Mouse (Mus musculus): ENCODE measurements around the gene Rbm34. TPM values are rescaled to one million over a fixed set of nuclear protein-coding genes. Genes with fewer than 3 reads are reported as not detected.

Gene Rbm34
- polyA plus RNA-seq, 1 experiment: 55.0 TPM

- H3K4me1 ChIP-seq (ENCODE audit: control insufficient read depth, insufficient read depth, low read length): peaks cover 1% of the 10 kb centered on the region
These were observed 4.8 kb upstream of the Rbm34 start for GRCm38 (mm10) chr8:126975706-126976105.

GRCm38 (mm10) chr8:126974511-126974910, 3.6 kb upstream of the Rbm34 start:
- H3K4me1 ChIP-seq (ENCODE audit: control insufficient read depth, insufficient read depth, low read length): peaks cover 1% of the 10 kb centered on the region
- H3K4me3 ChIP-seq (ENCODE audit: low read depth, low read length): no peak overlapping the region
- no peak overlapping the region for H3K9ac ChIP-seq (ENCODE audit: low read depth, poor library complexity, severe bottlenecking)
- H3K27ac ChIP-seq (ENCODE audit: insufficient read depth, low read length): no peak overlapping the region
- H3K36me3 ChIP-seq (ENCODE audit: control insufficient read depth, insufficient read depth, low read length, poor library complexity, severe bottlenecking): no peaks in the 10 kb centered on the region; the same call in 1 of the 2 replicates
- no peak for TF ChIP-seq POLR2A (IDR thresholded peaks at IDR 0.05; ENCODE audit: insufficient read depth, low read length)
- TF ChIP-seq CTCF (IDR thresholded peaks at IDR 0.05; ENCODE audit: low read depth, low read length): no peak
- no peak for TF ChIP-seq EP300 (IDR thresholded peaks at IDR 0.05; ENCODE audit: insufficient read depth, low read depth, low read length)
- no peaks in the 10 kb centered on the region for H3K9me3 ChIP-seq (replicated peaks; ENCODE audit: control insufficient read depth, insufficient read depth, low read length, poor library complexity, severe bottlenecking)
- H3K27me3 ChIP-seq (ENCODE audit: control insufficient read depth, insufficient read depth, low read length, poor library complexity, severe bottlenecking): no peaks in the 10 kb centered on the region

More at GRCm38 (mm10) chr8:126975706-126976105, 4.8 kb upstream of the Rbm34 start:
- no peaks in the 10 kb centered on the region for H3K9me3 ChIP-seq (replicated peaks; ENCODE audit: control insufficient read depth, insufficient read depth, low read length, poor library complexity, severe bottlenecking)
- H3K27ac ChIP-seq (ENCODE audit: insufficient read depth, low read length): no peak overlapping the region
- H3K36me3 ChIP-seq (ENCODE audit: control insufficient read depth, insufficient read depth, low read length, poor library complexity, severe bottlenecking): no peaks in the 10 kb centered on the region
- no peaks in the 10 kb centered on the region for H3K27me3 ChIP-seq (ENCODE audit: control insufficient read depth, insufficient read depth, low read length, poor library complexity, severe bottlenecking)
- no peak overlapping the region for H3K4me3 ChIP-seq (ENCODE audit: low read depth, low read length)
- no peak overlapping the region for H3K9ac ChIP-seq (ENCODE audit: low read depth, poor library complexity, severe bottlenecking)
- TF ChIP-seq POLR2A (IDR thresholded peaks at IDR 0.05; ENCODE audit: insufficient read depth, low read length): no peak
- no peak for TF ChIP-seq EP300 (IDR thresholded peaks at IDR 0.05; ENCODE audit: insufficient read depth, low read depth, low read length)
- TF ChIP-seq CTCF (IDR thresholded peaks at IDR 0.05; ENCODE audit: low read depth, low read length): peak; percentile 5

- Histone ChIP-seq H3K9me3 (replicated peaks; ENCODE audit: control insufficient read depth, insufficient read depth, low read length, poor library complexity, severe bottlenecking) (no peaks in the 10 kb centered on the region), H3K27me3 (ENCODE audit: control insufficient read depth, insufficient read depth, low read length, poor library complexity, severe bottlenecking) (no peaks in the 10 kb centered on the region), H3K4me3 (ENCODE audit: low read depth, low read length) (no peak overlapping the region), H3K27ac (ENCODE audit: insufficient read depth, low read length) (peak overlapping the region; percentile 96), H3K36me3 (ENCODE audit: control insufficient read depth, insufficient read depth, low read length, poor library complexity, severe bottlenecking) (peaks cover 6% of the 10 kb centered on the region), H3K4me1 (ENCODE audit: control insufficient read depth, insufficient read depth, low read length) (peaks cover 1% of the 10 kb centered on the region), H3K9ac (ENCODE audit: low read depth, poor library complexity, severe bottlenecking) (no peak overlapping the region)
- TF ChIP-seq EP300 (IDR thresholded peaks at IDR 0.05; ENCODE audit: insufficient read depth, low read depth, low read length): no peak
These were observed 2.9 kb upstream of the Rbm34 start for GRCm38 (mm10) chr8:126973686-126974265.

- H3K4me3 ChIP-seq (ENCODE audit: low read depth, low read length): no peak overlapping the region
- H3K9me3 ChIP-seq (replicated peaks; ENCODE audit: control insufficient read depth, insufficient read depth, low read length, poor library complexity, severe bottlenecking): no peaks in the 10 kb centered on the region
- peak overlapping the region; percentile 96 for H3K27ac ChIP-seq (ENCODE audit: insufficient read depth, low read length)
- peaks cover 14% of the 10 kb centered on the region for H3K36me3 ChIP-seq (ENCODE audit: control insufficient read depth, insufficient read depth, low read length, poor library complexity, severe bottlenecking)
- TF ChIP-seq EP300 (IDR thresholded peaks at IDR 0.05; ENCODE audit: insufficient read depth, low read depth, low read length) (no peak), POLR2A (IDR thresholded peaks at IDR 0.05; ENCODE audit: insufficient read depth, low read length) (no peak), CTCF (IDR thresholded peaks at IDR 0.05; ENCODE audit: low read depth, low read length) (no peak)
- H3K9ac ChIP-seq (ENCODE audit: low read depth, poor library complexity, severe bottlenecking): peak overlapping the region; percentile 92
- H3K27me3 ChIP-seq (ENCODE audit: control insufficient read depth, insufficient read depth, low read length, poor library complexity, severe bottlenecking): no peaks in the 10 kb centered on the region
- H3K4me1 ChIP-seq (ENCODE audit: control insufficient read depth, insufficient read depth, low read length): peaks cover 1% of the 10 kb centered on the region
These were observed 1.8 kb upstream of the Rbm34 start for GRCm38 (mm10) chr8:126972649-126973048.

GRCm38 (mm10) chr8:126972102-126972501, 1.2 kb upstream of the Rbm34 start:
- peaks cover 1% of the 10 kb centered on the region for H3K4me1 ChIP-seq (ENCODE audit: control insufficient read depth, insufficient read depth, low read length)
- H3K27ac ChIP-seq (ENCODE audit: insufficient read depth, low read length): peak overlapping the region; percentile 96
- H3K36me3 ChIP-seq (ENCODE audit: control insufficient read depth, insufficient read depth, low read length, poor library complexity, severe bottlenecking): peaks cover 19% of the 10 kb centered on the region
- no peaks in the 10 kb centered on the region for H3K9me3 ChIP-seq (replicated peaks; ENCODE audit: control insufficient read depth, insufficient read depth, low read length, poor library complexity, severe bottlenecking)
- H3K27me3 ChIP-seq (ENCODE audit: control insufficient read depth, insufficient read depth, low read length, poor library complexity, severe bottlenecking): no peaks in the 10 kb centered on the region
- no peak overlapping the region for H3K4me3 ChIP-seq (ENCODE audit: low read depth, low read length)
- peak overlapping the region; percentile 92 for H3K9ac ChIP-seq (ENCODE audit: low read depth, poor library complexity, severe bottlenecking)
- TF ChIP-seq EP300 (IDR thresholded peaks at IDR 0.05; ENCODE audit: insufficient read depth, low read depth, low read length) (peak; percentile 70; the same call in 1 of the 2 replicates), CTCF (IDR thresholded peaks at IDR 0.05; ENCODE audit: low read depth, low read length) (no peak)

GRCm38 (mm10) chr8:126971314-126971664, 418 bp upstream of the Rbm34 start:
- H3K27ac ChIP-seq (ENCODE audit: insufficient read depth, low read length): peak overlapping the region; percentile 80
- peak overlapping the region; percentile 92 for H3K9ac ChIP-seq (ENCODE audit: low read depth, poor library complexity, severe bottlenecking)
- peaks cover 1% of the 10 kb centered on the region for H3K4me1 ChIP-seq (ENCODE audit: control insufficient read depth, insufficient read depth, low read length)
- no peaks in the 10 kb centered on the region for H3K9me3 ChIP-seq (replicated peaks; ENCODE audit: control insufficient read depth, insufficient read depth, low read length, poor library complexity, severe bottlenecking)
- H3K27me3 ChIP-seq (ENCODE audit: control insufficient read depth, insufficient read depth, low read length, poor library complexity, severe bottlenecking): no peaks in the 10 kb centered on the region
- TF ChIP-seq POLR2A (IDR thresholded peaks at IDR 0.05; ENCODE audit: insufficient read depth, low read length): no peak
- no peak for TF ChIP-seq EP300 (IDR thresholded peaks at IDR 0.05; ENCODE audit: insufficient read depth, low read depth, low read length)
- no peak for TF ChIP-seq CTCF (IDR thresholded peaks at IDR 0.05; ENCODE audit: low read depth, low read length)
- H3K36me3 ChIP-seq (ENCODE audit: control insufficient read depth, insufficient read depth, low read length, poor library complexity, severe bottlenecking): peaks cover 24% of the 10 kb centered on the region
- H3K4me3 ChIP-seq (ENCODE audit: low read depth, low read length): peak overlapping the region; percentile 91

All from ES-Bruce4 (cell line).